Mouse (Mus musculus) CD4-positive helper T cell, adult 2 months (primary cell): ENCODE results near the gene Sp7.
A peak's percentile ranks its signal among the peaks of the same experiment; 100 is the strongest.

Experiments
- DNase-seq: peaks from one replicate; pipeline ENCODE4 v3.0.0-alpha.2; 2012; ENCODE audit warnings: low read depth, missing footprints, low spot score

Sp7 gene

GRCm38 (mm10) chr15:102346444-102346843 is 20.5 kb downstream of the Sp7 start:
- DNase-seq: no peak

- DNase-seq: no peak
Observed at GRCm38 (mm10) chr15:102344490-102344889, 22.5 kb downstream of the Sp7 start.

GRCm38 (mm10) chr15:102341580-102341979 is 25.4 kb downstream of the Sp7 start:
- peak; percentile 67 for DNase-seq

GRCm38 (mm10) chr15:102339612-102340011 is 27.4 kb downstream of the Sp7 start:
- no peak for DNase-seq

- DNase-seq: no peak
Observed at GRCm38 (mm10) chr15:102336946-102337345, 30.0 kb downstream of the Sp7 start.

- peak; percentile 40 for DNase-seq
Observed at GRCm38 (mm10) chr15:102335925-102336324, 31.1 kb downstream of the Sp7 start.

- DNase-seq: no peak
Observed at GRCm38 (mm10) chr15:102335254-102335653, 31.7 kb downstream of the Sp7 start.

GRCm38 (mm10) chr15:102331610-102332015 is 35.4 kb downstream of the Sp7 start, which contains the start of gene Myg1:
Myg1 (plus strand) TSS chr15:102331709.
- DNase-seq: peak; percentile 90

GRCm38 (mm10) chr15:102326892-102327291 is 40.1 kb downstream of the Sp7 start:
- no peak for DNase-seq

GRCm38 (mm10) chr15:102326022-102326576 is 40.9 kb downstream of the Sp7 start, which contains the start of gene Pfdn5:
Pfdn5 (plus strand) TSS chr15:102326116.
- DNase-seq: peak; percentile 88

GRCm38 (mm10) chr15:102324654-102325473 is 42.1 kb downstream of the Sp7 start:
- DNase-seq: no peak

- peak; percentile 68 for DNase-seq
Observed at GRCm38 (mm10) chr15:102316263-102316662, 50.7 kb downstream of the Sp7 start.

- no peak for DNase-seq
Observed at GRCm38 (mm10) chr15:102315292-102315691, 51.7 kb downstream of the Sp7 start.

- DNase-seq: no peak
Observed at GRCm38 (mm10) chr15:102311489-102311888, 55.5 kb downstream of the Sp7 start.

- DNase-seq: no peak
Observed at GRCm38 (mm10) chr15:102310074-102310845, 56.7 kb downstream of the Sp7 start.

GRCm38 (mm10) chr15:102308717-102309116 is 58.3 kb downstream of the Sp7 start:
- DNase-seq: no peak
